In genomic region chr4:53106071-53106470, GRCm38 (mm10) we compare ENCODE assay signal across 13 mouse cellular contexts.
"Had no signal": no experiment of that assay in that cellular context is flagged by ENCODE, and none has a peak within 500 bp of the region (broad histone marks: within the 10 kb centered on the region; RNA-seq: fewer than 3 reads in every experiment).

No protein-coding gene starts in this region.

- H3K4me3 ChIP-seq: limb, embryonic 13.5 days; neural tube, embryonic 12.5 days had no signal

- DNase-seq: kidney, postnatal 36 days; left cerebral cortex, postnatal 4 days; lung, adult 18-20 months; midbrain, embryonic 14.5 days; retina, postnatal 1 day; right cerebral cortex, postnatal 4 days; spleen, adult 18-20 months; thymus, adult 2 months; thymus, postnatal 25 days had no signal

- H3K9ac ChIP-seq: limb, embryonic 13.5 days; liver, embryonic 14.5 days; neural tube, embryonic 12.5 days had no signal

- H3K36me3 ChIP-seq: neural tube, embryonic 12.5 days had no signal

- H3K4me1 ChIP-seq: limb, embryonic 13.5 days; neural tube, embryonic 12.5 days had no signal

- H3K4me2 ChIP-seq: limb, embryonic 13.5 days; neural tube, embryonic 12.5 days had no signal

- H3K27ac ChIP-seq: kidney, postnatal 0 days; limb, embryonic 13.5 days; liver, embryonic 14.5 days; neural tube, embryonic 12.5 days had no signal

- H3K27me3 ChIP-seq: limb, embryonic 13.5 days; neural tube, embryonic 12.5 days had no signal

- H3K9me3 ChIP-seq: limb, embryonic 13.5 days; neural tube, embryonic 12.5 days had no signal
